In the genomic region with DNA sequence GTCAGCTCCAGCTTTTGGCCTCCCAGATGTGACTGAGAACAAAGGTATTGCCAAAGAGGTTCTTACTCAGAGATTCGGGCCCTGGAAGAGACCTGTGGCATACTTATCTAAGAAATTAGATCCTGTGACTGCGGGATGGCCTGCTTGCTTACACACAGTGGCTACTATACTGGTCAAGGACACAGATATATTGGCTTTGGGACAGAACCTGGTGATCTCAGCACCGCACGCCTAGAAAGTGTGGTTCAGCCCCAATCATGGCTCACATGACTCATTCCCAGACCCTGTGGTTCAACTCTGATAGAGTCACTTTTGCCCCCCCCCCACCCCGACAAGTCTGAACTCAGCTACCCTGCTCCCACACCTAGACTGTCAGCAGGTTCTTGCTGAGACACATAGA, we compare ENCODE assay signal across 19 mouse cellular contexts. TPM values are rescaled to one million over a fixed set of nuclear protein-coding genes. Genes with fewer than 3 reads are reported as not detected.
"Had no signal": no experiment of that assay in that cellular context is flagged by ENCODE, and none has a peak within 500 bp of the region (broad histone marks: within the 10 kb centered on the region; RNA-seq: fewer than 3 reads in every experiment).

No protein-coding gene starts in this region.

- H3K9ac ChIP-seq: liver, embryonic 13.5 days; lung, embryonic 14.5 days; midbrain, embryonic 12.5 days; midbrain, embryonic 15.5 days; neural tube, embryonic 12.5 days; neural tube, embryonic 15.5 days had no signal

- H3K4me2 ChIP-seq: liver, embryonic 13.5 days; lung, embryonic 14.5 days; midbrain, embryonic 12.5 days; midbrain, embryonic 15.5 days; neural tube, embryonic 12.5 days; neural tube, embryonic 15.5 days had no signal

- ATAC-seq: lung, postnatal 0 days; midbrain, embryonic 15.5 days had no signal

- H3K27me3 ChIP-seq: liver, embryonic 13.5 days; midbrain, embryonic 12.5 days; midbrain, embryonic 15.5 days; neural tube, embryonic 12.5 days; neural tube, embryonic 15.5 days had no signal

- DNase-seq: kidney, postnatal 25 days; layer of hippocampus, adult 9-11 months; liver, embryonic 13.5 days; lung, embryonic 14.5 days; right cerebral cortex, adult 18-20 months; right cerebral cortex, postnatal 14 days; right cerebral cortex, postnatal 4 days; thymus, adult 2 months; thymus, postnatal 14 days had no signal

- H3K4me3 ChIP-seq: layer of hippocampus, adult 2 months; liver, embryonic 13.5 days; midbrain, embryonic 12.5 days; midbrain, embryonic 15.5 days; neural tube, embryonic 12.5 days; neural tube, embryonic 15.5 days had no signal

- H3K9me3 ChIP-seq: liver, embryonic 13.5 days; midbrain, embryonic 12.5 days; midbrain, embryonic 15.5 days; neural tube, embryonic 12.5 days; neural tube, embryonic 15.5 days had no signal

- H3K27ac ChIP-seq: kidney, postnatal 0 days; layer of hippocampus, adult 2 months; liver, embryonic 13.5 days; macrophage; midbrain, embryonic 12.5 days; midbrain, embryonic 15.5 days; neural tube, embryonic 12.5 days; neural tube, embryonic 15.5 days; stomach, postnatal 0 days had no signal

- H3K36me3 ChIP-seq: liver, embryonic 13.5 days; midbrain, embryonic 12.5 days; midbrain, embryonic 15.5 days; neural tube, embryonic 12.5 days; neural tube, embryonic 15.5 days had no signal

- H3K4me1 ChIP-seq: liver, embryonic 13.5 days; midbrain, embryonic 12.5 days; midbrain, embryonic 15.5 days; neural tube, embryonic 12.5 days; neural tube, embryonic 15.5 days had no signal

RNA-seq across cellular contexts. Expression of a gene that starts 28.3 kb away (rescaled TPM):
- polyA plus RNA-seq: macrophage had no signal

RNA-seq across cellular contexts. Expression of a gene that starts 40.7 kb away (rescaled TPM):
- total RNA-seq: megakaryocyte, adult 5-6 weeks had no signal
- polyA plus RNA-seq: macrophage had no signal
